Mouse (Mus musculus): Measurements from ENCODE around the gene Egln1.

Egln1 gene

DNA sequence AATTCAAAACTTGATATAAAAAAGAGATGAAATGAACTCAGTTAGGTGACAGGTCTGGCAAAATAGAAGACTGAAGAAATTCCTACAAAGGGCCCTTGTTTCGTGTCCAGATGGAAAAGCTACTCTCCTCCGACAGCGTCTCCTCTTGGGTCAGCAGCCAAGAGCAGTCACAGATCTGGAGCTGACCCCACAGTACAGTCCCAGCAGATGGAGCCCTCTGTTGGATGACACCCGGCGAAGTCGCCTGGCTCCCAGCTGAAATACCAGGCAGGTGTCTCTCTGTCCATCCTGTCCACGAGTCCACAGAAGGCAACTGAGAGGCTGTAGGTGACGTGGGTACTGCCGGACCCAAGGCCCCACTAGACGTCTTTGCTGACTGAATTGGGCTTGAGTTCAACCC is 38.8 kb downstream of the Egln1 start:
- in situ Hi-C loops (cut with MboI, MseI), result loop anchor here (25.0 kb wide), 1 partner anchor 1552 kb away; no protein-coding TSS in a partner anchor

DNA sequence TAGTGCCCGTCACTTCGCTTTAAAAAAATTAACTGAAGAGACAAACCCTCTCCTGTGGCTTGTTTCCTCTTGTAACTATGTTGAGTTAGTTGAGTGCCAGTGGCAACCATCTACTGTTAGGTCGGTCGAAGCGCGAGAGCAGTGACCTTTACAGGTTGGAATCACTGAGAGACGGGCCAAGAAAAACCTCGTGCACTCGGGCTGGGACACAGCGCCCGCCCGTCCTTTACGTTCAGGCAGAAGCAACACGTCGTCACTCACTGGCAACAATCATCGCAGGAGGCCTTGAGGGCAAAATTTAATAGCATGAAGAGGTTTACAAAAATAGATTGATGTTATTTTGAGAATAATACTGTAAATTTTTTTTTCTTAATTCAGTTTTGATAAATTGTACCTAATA is 39.2 kb downstream of the Egln1 start:
- in situ Hi-C loops (cut with MboI, MseI), result loop anchor here (25.0 kb wide), 1 partner anchor 1552 kb away; no protein-coding TSS in a partner anchor

DNA sequence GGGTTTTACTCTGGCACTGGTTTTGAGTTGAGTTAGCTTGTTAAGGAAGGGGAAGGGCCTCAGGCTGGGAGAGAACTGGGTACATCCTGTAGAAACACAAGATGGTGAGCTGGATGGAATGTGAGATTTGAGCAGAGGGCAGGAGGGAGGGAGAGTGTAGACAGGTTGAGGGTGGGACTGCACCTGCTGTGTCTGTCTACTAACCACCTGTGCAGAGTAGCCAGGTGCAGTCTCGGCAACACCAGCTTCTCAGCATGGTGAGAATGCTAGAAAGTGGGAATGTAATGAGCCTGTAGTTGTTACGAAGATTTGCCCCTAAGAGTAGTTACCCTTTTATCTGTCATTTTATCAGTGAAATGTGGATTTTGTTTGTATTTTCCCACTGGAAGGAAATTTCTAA is 43.6 kb downstream of the Egln1 start:
- in situ Hi-C loops (cut with MboI, MseI), result loop anchor here (25.0 kb wide), 1 partner anchor 1557 kb away; no protein-coding TSS in a partner anchor

DNA sequence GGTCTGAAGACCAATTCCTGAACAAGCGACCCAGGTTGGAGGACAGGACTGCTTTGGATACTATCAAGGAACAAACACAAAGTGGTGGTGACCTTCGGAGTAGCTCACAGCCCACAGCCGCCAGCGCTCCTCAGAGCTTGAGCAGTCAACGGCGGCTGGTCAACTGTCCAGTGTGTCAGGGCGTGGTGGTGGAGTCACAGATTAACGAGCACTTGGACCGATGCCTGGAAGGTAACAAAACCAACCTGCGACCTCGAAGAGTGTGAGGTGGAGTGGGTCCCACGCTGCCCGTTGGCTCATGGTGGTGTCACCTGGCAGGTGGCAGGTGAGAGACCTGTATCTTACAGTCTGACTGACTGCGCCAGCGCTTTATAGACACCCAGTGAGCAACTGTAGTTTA is 45.9 kb downstream of the Egln1 start:
- in situ Hi-C loops (cut with MboI, MseI), result loop anchor here (25.0 kb wide), 1 partner anchor 1559 kb away; no protein-coding TSS in a partner anchor

DNA sequence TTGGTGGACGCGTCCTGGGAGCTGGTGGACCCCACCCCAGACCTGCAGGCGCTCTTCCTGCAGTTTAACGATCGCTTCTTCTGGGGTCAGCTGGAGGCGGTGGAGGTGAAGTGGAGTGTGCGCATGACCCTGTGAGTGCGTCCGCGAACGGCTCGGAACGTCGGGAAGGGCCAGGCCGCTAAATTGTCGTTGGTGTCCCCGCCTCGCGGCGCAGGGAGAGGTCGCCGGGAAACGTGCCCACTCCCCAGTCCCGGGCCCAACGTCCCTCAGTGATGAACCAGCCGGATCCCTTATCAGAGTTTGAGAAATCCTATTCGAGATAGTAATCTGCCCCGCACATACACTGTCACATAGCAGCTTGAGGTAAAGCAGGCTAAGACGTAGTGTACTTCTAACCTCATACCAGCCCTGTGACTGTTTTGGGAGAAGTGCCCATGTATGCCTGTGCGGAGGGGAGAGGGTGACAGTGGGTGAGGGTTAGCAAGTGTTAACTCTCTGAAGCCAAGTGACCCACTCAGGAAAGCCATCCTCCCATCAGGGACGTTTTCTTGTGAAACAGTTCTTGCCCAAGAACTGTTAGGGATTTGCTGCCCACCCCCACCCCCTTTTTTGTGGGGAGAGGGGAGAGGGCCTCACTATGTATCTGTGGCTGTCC is 50.7 kb downstream of the Egln1 start:
- in situ Hi-C loops (cut with MboI, MseI), result no loop called here

DNA sequence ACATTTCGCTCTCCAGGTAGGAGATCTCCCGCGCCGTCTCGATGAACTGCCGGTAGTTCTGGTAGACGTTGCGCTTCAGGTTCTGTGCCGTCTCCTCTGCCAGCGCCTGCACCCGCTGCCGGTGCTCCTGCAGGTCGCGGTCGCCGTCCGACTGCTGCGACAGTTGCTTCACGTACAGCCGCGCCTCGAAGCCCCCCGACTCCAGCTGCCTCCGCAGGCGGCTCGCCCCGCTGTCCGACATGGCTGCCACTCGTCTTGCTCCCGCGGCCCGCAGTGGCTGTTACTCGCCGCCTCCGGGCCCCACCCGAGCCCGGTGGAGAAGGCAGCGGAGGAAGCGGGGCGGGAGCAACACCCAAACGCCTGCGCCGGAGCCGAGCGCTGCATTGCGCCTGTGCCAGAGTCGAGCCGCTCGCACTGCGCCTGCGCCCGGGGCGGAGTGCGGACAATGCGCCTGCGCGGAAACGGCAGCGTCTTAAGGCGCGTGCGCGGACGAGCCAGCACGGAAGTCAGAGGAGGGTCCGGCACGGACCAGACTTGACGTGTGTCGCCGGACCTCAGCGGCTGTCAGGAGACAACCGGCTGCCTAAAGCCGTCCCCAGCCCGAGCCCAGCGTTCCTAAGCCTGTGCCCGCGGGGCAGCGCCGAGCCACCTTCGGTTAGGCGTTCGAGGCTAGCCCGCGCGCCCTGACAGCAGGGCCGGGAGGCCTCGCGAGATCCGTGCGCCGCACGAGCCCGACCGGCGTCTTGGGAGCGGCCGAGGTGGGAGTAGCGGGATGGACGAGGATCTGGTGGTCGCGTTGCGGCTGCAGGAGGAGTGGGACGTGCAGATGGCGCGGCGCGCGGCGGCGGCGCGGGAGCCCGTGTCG is 51.5 kb downstream of the Egln1 start, which contains the start of the genes Exoc8 and Sprtn:
Gene Exoc8 (minus strand): TSS at position 320 of the 865 bp plus-strand sequence.
Gene Sprtn (plus strand): TSS at position 501 of the 865 bp plus-strand sequence.
- in situ Hi-C loops (cut with MboI, MseI), result no loop called here

DNA sequence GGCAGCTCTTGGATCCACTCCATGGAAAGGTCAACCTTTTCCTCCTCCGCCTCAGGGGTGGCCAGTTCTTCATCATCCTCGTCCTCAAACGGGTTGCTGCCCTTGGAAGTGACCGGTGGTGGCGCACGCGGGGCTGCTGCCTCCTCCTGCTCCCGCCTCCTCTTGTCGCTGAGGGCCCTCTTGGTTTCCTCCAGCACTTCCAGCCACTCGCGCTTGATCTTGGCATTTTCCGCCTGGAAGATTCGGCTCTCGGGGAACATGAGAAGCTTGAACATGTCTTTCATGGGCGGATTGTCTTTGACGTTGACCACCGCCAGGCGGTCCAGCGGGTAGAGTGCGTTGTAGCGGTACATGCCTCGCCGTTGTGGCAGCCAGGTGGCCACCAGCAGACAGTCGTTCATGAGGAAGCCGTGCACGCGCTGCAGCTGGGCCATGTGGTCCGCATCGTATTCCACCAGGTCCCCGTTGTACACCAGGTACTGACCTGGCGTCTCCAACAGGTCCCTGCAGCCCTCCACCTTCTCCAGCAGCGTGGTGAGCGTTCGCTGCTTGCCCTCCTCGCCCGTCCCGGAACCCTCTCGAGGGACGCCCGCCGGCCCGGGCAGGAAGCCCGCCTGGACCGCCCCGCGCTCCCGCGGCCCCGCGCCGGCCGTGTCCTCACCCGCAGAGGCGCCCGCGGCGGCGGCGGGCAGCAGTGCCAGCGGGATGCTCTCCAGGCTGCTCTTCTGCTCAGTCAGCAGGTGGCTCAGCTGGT is 52.3 kb downstream of the Egln1 start:
- in situ Hi-C loops (cut with MboI, MseI), result no loop called here

DNA sequence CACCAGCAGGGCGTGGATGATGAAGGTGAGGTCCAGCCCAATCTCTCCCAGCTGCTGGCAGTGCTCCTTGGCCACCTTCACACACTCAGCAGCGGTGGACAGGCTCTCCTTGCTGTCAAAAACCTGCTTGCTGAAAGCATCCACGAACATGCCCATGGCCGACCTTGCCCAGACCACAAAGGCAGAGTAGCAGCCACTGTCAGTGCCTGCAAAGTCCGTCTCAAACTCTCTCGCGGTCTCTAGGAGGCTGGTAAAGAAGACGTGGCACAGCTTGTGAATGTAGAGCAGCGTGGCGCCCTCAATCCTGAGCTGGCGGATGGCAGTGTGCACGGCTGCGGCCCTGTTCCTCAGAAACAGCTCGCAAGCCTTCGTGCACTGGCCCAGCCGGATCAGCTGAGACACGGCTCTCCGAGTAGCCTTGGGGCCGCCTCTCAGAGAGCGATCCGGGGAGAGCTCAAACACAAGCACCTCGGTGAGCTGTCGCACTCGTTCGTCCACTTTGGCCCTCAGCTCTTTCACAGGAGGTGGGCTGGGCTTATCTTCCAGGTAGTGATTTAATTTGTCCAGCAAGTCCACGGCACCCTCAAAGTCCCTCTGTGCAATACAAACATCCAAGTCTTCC is 53.0 kb downstream of the Egln1 start:
- in situ Hi-C loops (cut with MboI, MseI), result no loop called here

DNA sequence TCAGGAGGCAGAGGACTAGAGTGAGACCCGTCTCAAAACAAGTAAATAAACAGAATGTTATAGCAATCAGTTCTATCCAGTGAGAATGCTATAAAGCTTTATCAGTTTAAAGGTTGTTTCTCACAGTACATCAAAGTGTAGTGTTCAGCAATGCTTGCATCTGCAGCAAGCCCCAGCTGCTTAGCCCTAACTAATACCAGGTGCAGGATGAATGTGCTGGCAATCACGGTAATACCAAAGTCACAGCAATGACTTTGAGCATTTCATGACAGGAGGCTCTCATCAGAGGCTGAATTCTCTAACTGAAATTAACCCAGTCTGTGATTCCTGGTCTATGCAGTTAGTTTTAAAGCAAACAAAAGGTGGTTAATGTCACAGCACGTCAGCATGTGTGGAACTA is 56.5 kb downstream of the Egln1 start:
- in situ Hi-C loops (cut with MboI, MseI), result no loop called here

DNA sequence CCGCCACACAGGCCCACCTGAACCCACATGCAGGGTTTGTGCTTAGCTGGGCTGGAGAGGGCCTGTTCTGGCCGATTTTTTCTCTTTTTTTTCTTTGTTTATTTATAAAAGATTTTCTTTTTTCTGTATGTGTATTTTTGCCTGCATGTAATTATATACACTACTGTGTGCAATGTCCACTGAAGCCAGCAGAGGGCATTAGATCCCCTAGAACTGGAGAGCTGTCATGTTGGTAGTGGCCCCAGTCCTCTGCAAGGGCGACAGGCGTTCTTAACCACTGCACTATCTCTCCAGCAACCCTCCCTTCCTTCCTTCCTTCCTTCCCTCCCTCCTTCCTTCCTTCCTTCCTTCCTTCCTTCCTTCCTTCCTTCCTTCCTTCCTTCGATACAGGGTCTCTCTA is 60.7 kb downstream of the Egln1 start:
- in situ Hi-C loops (cut with MboI, MseI), result no loop called here

DNA sequence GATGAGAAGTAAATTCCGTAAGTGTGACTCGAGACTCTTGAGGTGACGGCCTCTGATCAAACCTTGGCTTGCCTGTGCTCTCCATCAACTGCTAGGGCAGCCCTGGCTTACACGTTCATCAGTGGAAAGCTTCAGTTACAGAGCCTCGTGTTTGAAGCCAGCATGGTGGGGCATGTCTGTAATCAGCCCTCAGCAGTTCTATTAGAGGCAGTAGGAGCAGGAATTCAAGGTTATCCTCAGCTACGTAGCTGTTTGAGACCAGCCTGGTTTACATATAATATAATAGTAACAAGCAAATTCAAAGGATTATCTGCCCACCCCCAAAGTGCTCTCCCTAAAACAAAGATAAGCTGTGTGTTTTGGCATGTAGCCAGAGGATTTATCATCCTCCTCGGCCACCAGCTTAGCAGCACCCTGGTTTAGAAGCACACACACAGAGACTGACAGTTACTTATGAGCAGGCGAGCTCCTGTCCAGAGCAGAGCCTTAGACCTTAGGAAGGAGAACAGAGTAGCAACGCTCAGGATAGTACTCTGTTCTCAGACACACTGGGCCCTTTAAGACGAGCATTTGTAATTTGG is 70.1 kb downstream of the Egln1 start:
- in situ Hi-C loops (cut with MboI, MseI), result no loop called here

DNA sequence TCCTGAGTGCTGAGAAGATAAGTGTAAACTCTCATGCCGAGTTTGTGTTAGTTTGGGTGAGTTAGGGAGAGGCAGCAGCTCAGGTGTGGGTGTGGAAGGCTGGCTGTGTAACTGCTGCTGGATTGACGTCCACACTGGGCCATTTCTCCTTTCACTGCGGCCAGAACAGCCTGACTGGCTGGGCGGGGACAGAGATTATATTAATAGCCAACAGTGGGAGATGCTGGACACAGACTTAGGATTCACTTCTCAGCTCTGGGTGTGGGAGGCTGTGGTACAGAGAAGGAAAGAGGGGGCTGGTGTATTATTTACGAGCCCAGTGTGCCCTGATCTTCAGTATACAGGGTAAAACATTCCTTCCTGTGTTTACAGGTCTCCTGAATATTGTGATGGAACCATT is 71.0 kb downstream of the Egln1 start:
- in situ Hi-C loops (cut with MboI, MseI), result no loop called here

DNA sequence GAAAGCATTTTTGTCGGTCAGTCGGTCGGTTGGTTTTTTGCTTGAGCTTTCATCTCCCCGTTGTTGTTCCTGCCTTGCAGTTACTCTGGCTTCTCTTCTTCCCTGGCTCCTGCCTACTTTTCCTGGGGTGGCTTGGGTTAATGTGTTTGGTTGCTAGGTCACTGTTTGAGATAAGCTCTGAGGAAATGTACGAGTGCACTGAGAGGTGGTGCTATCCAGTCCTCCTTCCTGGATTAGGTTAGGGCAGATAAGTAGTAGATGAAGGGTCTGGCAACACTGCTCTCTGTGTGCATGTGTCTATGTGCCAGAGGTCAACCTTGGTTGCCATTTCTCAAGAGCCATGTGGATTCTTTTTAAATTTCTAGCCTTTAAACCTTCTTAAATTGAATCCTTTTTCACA is 76.4 kb downstream of the Egln1 start:
- in situ Hi-C loops (cut with MboI, MseI), result no loop called here

DNA sequence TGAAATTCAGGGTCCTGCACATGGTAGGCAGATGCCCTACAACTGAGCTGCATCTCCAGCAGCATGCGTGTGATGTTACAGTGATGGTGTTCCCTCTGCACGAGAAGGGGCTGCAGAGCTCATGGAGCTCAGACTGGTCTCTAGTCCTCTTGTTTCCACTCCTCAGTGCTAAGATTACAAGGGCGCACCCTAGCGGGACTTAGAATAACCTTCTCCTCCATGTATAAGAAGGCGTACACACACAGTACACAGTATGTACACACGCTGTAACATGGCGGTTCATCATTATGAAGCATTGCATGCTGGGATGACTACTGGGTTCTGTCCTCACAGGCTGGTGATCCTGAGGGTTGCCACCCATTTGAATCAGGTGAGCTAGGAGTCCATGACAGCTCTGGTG is 77.0 kb downstream of the Egln1 start:
- in situ Hi-C loops (cut with MboI, MseI), result no loop called here

DNA sequence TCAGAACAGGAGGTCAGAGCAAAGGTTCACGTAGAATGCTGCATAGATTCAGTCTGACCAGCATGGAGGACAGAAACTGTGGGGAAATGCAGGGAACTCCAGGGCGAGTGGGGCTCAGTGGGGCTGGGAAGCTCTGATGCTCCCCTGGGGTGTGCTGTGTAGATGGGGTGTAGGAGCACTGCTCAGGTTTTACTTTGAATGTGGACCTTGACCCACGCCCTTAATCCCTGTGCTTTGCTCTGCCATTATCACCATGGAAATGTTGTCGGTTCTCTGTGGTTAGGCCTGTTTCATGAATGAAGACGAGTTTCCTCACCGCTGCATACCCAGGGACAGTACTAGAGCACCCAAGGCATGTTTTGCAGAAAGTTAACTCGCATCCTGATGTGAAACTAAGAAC is 77.7 kb downstream of the Egln1 start:
- in situ Hi-C loops (cut with MboI, MseI), result no loop called here

DNA sequence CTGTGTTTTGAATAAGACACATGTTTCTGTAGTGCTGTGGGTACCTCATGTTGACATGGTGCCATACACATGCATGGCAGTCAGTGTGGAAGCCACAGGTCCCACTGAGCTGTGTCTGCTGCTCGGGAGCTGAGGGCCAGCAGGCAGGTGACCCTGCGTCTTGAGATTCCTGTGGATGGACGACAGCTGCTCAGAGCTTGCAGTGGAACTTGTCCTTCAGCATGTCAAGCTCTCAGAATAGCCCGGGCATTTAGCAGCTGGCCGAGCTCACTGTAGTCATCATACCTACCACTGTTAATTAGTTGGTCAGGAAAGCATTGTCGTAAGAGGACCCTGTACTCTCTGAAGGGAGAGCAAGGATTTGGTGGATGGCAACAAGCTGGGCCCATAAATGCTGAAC is 79.4 kb downstream of the Egln1 start:
- in situ Hi-C loops (cut with MboI, MseI), result no loop called here

DNA sequence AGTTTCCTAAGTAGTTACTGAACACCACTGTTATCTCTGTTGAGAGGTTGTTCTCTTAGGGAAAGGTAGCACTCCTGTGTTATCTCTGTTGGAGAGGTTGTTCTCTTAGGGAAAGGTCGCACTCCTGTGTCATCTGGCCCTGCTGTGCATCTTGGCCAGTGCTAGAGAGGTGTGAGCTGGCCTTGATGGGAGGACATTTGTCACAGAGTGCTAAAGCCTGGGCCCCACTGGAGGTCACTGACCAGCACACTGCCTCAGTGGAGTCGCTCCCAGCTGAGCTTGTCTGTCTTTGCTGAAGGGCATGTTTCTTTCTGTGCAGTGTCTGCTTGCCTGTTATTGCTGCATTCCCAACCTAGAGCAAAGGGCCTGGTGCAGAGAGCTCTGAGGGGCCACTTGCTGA is 82.0 kb downstream of the Egln1 start:
- in situ Hi-C loops (cut with MboI, MseI), result no loop called here

DNA sequence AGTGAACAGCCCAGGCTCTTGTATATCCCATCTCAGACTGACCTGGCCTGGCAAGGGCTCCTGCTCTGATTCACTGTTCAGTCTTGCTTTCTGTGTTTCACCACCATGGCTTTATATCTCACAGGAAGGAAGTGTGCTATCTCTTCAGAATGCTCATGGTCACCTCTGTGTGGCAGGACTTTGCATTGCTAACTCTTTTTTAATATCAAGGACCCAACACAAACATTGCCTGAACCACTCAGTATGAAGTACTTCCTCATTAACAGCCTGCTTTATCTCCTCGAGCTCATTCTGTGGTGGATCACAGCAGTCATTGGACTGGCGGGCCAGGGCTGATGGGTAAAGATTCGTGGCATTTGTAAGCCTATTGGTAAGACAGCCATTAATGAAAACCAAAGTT is 82.5 kb downstream of the Egln1 start:
- in situ Hi-C loops (cut with MboI, MseI), result no loop called here

DNA sequence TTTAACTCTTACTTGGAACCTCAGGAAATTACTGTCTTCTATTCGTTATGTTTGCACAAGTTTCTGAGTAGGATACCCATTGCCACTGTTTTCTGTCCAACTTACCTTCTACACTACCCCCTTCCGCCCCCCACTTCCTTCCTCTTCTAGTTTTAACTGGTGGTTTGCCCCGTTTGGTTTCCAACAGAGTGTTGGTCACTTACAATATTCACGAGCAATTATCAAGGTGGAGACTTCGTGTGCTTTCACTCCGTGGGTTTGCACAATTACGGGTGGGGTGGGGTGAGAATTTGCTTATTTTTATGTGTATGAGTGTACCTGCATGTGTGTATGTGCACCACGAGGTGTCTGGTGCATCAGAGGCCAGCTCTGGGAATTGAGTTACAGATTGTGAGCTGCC is 85.4 kb downstream of the Egln1 start:
- in situ Hi-C loops (cut with MboI, MseI), result no loop called here

DNA sequence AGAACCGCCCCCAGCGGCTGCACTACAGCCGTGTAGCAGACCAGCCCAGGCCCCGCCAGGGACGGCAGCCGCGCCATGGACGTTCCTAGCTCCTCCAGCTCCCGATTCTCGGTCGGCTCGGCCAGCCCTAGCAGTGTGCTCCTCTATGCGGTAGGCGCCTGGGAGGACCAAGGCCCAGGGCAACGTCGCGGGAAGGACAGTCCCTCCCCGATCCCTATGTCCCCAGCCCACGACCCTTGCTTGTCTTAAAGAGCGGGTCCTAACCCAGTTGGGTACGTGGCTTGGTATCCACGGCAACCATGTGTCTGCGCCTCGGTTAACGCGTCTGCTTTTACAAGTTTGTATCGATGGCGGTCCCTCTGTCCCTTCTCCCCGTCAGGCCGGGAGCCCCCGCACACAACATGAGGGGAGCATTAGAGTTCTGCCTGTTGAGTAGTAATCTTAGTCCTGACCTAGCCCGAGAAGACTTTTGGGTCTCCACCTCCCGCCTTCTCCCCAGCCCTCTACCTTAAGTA is 85.9 kb downstream of the Egln1 start:
- in situ Hi-C loops (cut with MboI, MseI), result no loop called here
